Mouse (Mus musculus) gastrocnemius, postnatal 14 days (tissue): Measurements from ENCODE around the gene Ckap5. TPM values are rescaled to one million over a fixed set of nuclear protein-coding genes. Genes with fewer than 3 reads are reported as not detected.
"Not testable (repeated sequence)": the region's sequence is repeated elsewhere in the genome, so short reads cannot be mapped to it uniquely, and the experiment has no call there.

Experiments
- DNase-seq: peaks from one replicate; pipeline ENCODE4 v3.0.0; 2021; ENCODE audit warnings: mixed read lengths
- intact Hi-C: fragments of 180-260 bp; cut with DNase I; formaldehyde crosslinking; loops from one replicate; pipeline ENCODE4 v1.15.1; 2025; ENCODE audit warnings: low total_unique reads
- total RNA-seq, 2 experiments: library from RNA; stranded (reverse); gene quantifications; 2 replicates each; pipeline ENCODE4 v1.2.3; 2021

Gene Ckap5
- total RNA-seq, 2 experiments from 2014 or later = 30.9 to 32.9 TPM

DNA sequence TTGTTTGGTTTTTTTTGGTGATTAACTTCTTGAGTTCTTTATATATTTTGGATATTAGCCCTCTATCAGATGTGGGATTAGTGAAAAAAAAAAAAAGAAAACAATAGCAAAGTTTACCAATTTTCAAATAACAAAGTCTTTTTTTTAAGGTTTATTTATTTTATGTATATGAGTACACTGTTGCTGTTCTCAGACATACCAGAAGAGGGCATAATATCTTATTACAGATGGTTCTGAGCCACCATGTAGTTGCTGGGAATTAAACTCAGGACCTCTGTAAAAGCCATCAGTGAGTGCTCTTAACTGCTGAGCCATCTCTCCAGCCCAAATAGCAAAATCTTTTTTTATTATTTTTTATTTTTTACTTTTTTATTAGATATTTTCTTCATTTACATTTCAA is 82.8 kb downstream of the Ckap5 start:
- intact Hi-C loops, DNase-seq: not testable (repeated sequence)

DNA sequence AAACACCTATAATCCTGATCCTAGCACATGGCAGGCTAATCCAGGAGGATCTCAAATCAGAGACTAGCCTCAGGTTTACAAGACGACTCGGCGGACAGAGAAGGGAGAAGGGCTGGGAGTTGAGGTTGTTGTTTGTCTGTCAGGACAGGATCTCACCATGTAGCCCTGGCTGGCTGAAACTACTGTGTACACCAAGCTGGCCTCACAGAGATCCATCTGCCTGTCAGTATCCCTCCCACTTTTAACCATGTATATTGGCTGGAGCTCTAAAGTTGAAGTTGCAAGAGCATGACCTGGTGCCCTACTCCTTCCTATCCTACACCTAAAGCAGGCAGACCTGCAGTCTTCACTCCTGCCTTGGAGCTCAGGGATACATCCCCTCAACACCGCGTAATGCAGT is 95.8 kb downstream of the Ckap5 start:
- no peak for DNase-seq
- intact Hi-C loops = no loop called here

DNA sequence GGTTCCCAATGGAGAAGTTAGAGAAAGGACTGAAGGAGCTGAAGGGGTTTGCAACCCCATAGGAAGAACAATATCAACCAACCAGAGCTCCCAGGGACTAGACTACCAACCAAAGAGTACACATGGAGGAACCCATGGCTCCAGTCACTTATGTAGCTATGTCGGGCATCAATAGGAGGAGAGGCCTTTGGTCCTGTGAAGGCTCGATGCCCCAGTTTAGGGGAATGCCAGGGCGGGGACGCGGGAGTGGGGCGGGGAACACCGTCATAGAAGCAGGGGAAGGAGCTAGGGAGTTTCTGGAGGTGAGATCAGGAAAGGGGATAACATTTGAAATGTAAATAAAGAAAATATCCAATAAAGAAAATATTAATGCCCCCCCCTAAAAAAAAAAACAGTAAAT is 96.8 kb downstream of the Ckap5 start:
- intact Hi-C loops = not testable (repeated sequence)

DNA sequence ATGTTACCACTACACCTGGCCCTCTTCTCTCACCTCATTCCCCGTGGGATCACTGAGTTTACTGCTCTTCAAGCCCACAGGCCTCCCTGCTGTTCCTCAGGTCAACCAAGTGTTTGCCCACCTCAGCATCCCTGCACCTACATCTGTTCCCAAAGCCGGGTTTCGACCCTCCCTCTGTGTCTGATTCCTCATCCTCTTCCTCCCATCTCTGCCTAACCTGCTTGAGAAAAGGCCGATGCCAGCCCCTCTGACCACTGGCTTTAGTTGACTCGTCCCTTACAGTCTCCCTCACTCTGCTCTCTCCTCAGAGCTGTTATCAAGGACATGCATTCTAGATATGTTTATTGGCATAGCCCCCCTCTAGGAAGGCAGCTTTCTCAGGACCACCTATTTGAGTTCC is 100.9 kb downstream of the Ckap5 start:
- no peak for DNase-seq
- intact Hi-C loops = no loop called here

More for the DNA sequence above, 96.8 kb downstream of the Ckap5 start:
- DNase-seq = not testable (repeated sequence)

DNA sequence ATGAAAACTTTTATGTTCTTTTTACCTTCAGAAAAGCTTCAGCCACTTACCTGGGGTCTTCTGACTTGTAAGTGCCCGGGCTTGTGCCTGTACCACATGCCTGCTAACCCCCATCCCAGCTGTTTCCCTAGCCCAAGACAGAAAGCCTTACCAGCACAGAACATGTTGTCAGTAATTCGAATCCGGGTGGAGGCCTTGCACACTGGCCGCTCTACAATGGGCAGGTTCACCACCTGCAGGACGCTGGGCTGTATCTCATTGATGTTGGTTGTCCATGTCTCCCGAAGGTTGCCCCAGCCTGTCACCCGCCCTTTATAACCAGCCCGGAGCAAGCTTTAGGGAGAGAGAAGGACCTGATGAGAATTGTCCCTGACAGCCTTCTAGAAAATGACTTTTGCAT is 101.6 kb downstream of the Ckap5 start:
- DNase-seq = no peak
- intact Hi-C loops = no loop called here

DNA sequence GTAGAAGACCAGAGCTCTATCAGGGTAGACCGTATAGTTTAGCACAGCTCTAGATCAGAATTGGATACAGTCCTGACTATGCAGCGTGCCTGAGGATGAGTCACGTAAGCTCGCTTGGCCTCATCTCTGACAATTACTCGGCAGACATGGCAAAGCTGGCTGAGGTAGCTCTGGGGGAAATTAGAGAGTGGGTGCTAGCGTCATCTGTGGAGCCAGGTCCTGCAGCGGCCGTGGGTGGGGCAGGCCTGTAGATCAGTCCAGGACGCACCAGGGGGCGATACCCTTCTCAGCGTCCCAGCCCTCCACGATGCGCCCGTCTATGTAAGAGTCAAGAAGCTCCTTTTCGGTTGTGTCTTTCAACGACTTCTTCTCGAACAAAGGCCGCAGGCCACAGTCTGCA is 103.1 kb downstream of the Ckap5 start:
- intact Hi-C loops = no loop called here
- DNase-seq = no peak

DNA sequence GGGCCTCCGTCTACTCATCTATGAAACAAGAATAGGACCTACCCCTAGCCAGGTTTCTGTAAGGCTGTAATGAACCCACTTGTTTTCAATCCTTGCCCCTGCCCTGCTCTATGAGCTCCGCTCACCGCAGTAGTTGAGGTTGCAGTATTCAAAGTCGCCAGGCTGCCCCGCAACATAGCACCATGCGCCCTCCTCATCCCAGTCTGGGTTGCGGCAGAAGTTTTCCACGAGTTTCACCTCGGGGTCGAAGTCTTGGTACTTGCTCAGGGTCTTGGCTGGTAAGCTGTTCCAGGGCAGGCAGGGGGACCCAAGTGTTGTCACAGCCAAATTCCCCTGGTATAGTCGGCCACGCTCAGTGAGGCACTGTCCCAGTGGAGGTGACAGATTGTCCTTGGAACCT is 103.8 kb downstream of the Ckap5 start:
- no peak for DNase-seq
- intact Hi-C loops = no loop called here

DNA sequence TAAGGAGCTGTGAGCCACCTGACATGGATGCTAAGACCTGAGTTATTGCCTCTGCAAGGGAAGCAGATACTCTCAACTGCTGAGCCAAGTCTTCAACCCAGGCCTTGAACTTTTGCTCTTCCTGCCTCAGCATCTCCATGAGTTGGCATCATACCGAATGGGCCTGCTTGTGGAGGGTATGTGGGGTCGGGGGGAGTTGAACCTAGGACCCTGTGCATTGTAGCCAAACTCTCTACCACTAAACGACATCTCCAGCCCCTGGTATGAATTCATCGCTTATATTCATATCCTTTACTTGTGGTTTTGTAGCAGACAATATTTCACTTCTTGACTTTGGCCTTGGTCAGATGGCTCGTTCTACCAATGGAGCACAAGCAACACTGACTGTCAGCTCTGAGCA is 105.3 kb downstream of the Ckap5 start:
- DNase-seq = no peak
- intact Hi-C loops = no loop called here

DNA sequence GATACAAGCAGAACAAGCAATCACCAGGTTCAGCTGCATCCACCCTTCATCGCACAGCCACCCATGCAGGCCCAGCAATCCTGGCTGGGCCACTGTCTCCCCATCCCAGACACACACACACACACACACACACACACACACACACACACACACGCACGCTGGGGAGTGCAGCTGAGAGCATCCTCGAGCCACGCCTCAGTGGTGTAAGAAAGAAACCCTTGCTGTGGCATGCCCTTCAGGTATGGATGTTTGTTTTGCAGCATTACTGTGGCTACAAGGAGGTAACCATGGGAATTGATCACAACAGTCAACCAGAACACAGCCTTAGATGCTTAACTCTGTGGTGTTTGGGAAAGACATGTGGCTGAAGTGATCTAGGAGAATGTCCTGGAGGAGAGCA is 105.8 kb downstream of the Ckap5 start:
- intact Hi-C loops = no loop called here
- DNase-seq = no peak

DNA sequence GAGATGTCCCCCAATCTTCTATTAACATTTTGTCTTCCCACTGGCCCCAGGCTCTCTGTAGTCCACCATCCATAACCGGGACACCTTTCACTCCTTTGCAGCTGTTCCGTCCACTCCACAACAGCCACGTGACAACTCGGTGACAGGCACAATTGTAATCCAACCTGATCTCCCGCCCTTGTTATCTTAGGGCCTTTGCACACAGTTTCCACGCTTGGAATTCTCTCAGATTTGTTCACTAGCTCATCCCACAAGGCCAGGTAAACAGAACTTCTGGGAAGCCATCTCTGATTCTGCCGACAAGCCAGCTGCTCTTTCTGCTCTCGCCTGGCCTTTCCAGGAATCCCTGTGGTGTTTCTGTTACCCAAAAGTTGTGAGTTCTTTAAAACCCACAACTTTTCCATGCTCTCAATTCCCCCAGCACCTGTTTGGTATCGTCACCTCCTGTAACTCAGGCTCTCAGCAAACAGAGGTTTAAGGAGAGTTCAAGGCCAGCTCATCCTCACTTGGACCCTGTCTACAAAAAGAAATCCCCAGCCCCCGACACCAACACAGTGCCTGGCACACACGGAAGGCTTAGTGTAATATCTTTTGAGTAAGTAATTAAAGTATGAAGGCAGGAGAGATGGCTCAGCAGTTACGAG is 106.9 kb downstream of the Ckap5 start:
- intact Hi-C loops = no loop called here
- DNase-seq = no peak

DNA sequence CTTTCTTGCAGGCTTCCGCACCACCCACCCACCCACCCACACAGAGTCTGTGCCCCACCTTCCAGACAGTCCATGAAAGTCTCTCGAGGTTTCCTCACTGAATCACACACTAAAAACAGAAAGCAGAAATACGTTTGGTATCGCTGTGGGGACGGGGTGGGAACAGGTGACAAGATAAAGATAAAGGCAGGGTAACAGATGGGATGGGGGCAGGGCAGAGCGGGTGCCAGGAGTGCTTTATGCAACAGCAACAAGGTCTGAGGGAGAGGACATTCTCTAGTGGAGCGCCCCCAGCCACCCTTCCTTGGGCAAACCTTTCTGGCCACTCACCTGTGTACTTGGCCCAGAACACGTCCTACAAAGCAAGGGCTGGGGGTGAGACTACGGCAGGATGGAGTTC is 108.3 kb downstream of the Ckap5 start:
- intact Hi-C loops = no loop called here
- DNase-seq = no peak

DNA sequence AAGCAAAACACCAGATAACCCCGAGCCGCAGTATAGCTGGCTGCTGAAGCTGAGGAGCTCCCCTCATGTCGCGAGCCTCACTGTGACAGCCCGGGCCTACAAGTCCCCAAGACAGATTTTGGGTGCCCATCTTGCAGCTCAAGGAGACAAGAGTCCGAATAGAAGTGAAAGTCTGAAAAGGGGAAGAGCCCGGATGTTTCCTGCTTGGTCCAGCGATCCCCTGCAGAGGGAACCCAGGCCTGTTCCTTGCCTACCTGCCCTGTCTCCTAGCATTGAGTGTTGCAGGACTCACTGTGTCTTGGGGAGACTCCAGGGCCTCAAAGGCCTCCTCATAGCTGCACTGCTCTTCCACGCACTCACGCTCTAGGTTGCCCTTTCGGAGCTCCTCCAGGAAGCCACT is 108.9 kb downstream of the Ckap5 start:
- no peak for DNase-seq
- intact Hi-C loops = no loop called here

DNA sequence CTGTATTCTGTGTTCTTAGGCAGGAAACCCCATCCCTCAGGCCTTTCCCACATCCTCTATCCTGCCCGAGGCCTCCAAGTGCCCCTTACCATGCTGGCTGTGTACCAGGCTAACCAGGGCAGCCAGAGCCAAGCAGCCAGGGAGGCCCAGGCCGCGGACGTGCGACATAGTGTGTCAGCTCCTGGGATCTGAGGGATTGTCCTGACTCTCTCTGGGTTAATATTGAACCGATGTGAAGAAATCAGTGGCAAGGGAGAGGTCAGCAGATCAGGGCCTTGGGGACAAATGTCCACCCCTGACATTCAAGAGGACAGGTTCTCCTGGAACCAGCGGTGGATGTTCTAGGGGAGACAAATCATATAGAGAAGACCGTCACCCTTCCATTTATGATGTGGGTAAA is 109.7 kb downstream of the Ckap5 start, which contains the start of gene F2:
Gene F2 (minus strand): TSS at position 186 of the 400 bp plus-strand sequence.
- no peak for DNase-seq
- intact Hi-C loops = no loop called here

DNA sequence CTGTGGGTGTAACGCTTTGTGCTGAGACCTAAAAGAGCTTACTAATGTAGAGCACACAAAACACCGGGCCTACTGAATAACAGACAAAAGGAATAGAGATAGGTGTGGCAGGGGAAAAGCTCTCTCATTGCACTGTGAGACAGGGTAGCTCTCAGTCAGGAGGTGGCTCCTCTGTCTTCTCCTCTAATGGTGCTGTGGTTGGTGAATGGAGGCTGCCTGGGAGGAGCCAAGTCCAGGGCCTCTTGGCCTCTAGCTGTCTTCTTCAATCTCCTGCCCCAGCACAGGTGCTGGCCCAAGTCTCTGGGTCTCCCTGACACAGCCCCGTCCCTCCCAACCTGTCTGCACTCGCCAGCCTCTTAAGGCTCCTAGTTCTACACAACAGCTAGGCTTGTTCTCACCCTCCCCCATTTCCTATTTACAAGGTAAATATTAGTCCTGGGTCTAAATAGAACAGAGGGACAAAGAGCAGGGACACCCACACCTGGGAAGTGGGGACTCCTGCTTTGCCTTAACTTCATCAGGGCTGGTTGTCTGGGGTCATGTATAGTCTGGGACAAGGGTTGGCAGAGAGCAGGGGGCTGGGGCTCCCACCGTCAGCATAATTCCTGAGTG is 110.3 kb downstream of the Ckap5 start:
- DNase-seq = no peak
- intact Hi-C loops = no loop called here

DNA sequence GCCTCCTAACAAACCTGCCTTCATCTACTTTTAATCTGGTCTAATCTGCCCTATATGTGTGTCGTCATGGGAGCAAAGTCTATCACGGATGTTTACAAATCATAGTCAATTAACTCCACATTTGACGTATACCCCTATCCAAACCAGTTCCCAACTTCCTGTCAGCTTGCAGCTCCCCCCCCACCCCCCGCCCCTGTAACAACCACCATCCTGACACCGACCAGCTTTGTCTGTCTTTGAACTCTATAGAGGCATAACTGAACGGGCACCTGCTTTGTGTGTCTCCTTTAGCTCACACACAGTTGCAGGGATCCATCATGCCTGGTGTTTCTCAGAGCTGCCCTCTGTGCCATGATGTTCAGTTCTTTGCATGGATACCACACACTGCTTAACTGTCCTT is 112.4 kb downstream of the Ckap5 start:
- intact Hi-C loops = no loop called here
- no peak for DNase-seq

DNA sequence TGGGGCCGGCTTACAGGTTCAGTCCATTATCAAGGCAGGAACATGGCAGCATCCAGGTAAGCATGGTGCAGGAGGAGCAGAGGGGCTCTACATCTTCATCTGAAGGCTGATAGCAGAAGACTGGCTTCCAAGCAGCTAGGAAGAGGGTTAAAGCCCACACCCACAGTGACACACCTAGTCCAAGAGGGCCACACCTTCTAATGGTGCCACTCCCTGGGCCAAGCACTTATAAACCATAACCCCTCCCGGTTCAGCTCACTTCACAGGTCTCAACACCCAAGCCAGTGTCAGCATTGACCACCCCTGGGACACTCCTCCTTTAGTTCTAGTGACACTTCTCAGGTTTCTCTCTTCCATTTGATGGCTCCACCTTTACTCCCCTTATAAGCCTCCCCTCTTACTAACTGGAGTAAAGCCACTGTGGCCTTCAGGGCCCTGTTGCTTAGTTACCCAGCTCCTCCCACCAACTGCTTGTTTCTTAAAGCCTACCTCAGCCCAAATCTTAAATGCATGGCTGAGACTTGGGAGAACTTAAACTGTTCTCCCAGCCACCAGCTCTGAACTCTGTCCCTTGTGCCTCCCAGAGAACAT is 116.4 kb downstream of the Ckap5 start:
- intact Hi-C loops = no loop called here

DNA sequence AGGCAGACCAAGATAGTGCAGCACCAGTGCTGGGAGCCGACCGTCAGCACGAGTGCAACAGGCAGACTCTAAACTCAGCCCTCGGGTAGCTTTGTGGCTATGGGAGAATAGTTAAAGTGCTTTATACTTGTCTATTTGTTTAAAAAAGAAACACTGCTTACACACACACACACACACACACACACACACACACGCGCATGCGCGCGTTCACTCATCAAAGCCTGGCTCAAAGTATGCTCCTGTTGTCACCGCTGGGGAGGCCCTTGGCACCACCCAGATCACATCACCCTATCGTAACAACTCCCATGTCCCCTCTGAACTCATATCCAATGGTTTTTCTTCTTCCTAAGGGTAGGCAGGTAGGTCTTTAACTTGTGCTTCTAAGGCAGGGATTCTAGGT is 117.5 kb downstream of the Ckap5 start:
- intact Hi-C loops = no loop called here
- DNase-seq = no peak

More for the DNA sequence above, 116.4 kb downstream of the Ckap5 start:
- no peak for DNase-seq

DNA sequence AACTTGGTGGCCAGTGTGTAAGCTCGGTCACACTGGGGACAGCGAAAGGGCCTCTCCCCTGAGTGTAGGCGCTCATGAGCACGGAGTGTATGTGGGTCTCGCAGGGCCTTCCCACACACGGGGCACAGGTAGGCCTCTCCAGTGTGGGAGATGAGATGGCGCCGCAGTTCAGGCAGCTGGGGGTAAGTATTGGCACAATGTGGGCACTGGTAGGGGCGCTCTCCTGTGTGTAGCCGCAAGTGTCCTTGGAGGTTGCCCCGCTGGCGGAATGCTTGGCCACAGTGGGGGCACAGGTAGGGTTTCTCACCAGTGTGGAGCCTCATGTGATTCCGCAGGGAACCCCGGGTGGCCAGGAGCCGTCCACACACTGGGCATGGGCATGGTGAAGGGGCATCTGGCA is 118.8 kb downstream of the Ckap5 start:
- no peak for DNase-seq
- intact Hi-C loops = no loop called here

DNA sequence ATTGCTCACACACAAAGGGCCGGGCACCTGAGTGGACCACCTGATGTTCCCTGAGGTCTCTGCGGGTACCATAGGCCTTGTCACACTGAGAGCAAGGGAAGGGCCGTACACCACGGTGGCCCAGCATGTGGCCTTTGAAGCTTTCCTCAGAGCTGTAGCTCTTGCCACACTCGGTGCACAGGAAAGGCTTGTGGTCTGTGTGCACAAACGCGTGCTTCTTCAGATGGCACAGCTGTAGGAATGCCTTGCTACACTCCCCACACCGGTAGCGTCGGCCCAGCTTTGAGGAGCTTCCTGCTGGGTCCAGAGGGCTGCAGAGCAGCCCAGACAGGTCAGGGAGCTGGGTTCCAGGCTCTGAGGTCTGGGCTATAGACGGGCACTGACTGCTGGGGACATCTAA is 119.2 kb downstream of the Ckap5 start:
- intact Hi-C loops = no loop called here
- no peak for DNase-seq

DNA sequence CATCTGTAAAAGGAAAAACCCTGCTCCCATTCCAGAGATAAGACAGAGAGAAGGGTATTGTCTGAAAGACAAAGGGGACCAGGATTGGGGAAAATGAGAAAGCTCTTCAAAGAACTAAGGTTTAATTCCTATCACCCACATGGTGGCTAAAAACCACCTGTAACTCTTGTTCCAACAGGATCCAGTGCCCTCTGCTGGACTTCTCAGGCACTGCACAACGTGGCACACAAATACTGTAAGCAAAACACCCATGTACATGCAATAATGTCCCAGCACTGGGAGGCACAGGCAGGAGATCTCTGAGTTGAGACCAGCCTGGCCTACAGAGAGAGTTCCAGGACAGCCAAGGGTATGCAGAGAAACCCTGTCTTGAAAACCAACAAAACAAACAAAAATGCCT is 120.2 kb downstream of the Ckap5 start:
- DNase-seq = no peak
- intact Hi-C loops = no loop called here

DNA sequence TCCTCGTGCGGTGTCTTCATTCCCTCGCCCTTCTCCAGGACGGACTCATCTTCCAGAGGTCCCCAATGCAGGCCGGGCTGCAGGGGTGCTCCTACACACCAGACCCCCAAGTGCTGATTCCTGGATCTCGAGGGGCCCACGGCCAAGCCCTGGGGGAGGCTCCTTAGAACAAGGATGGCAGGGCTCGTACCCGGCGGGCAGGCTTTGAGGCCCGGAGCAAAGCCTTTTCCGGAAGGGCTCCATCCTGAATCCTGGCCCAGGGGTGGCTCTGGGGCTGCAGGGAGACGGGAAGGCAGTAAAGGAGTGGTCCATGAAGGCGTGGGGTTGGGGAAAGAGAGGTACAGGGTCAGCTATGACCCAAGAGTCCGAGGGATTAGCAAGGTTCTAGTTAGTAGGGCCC is 122.6 kb downstream of the Ckap5 start:
- DNase-seq = no peak
- intact Hi-C loops = no loop called here
